Mouse (Mus musculus): ENCODE measurements at regions not wholly inside any gene's neighbourhood (a gene's known extent, or its start where the extent isn't known, plus 50 kb on each side); places are given as distances from the start of the nearest gene placed in this dataset.
A peak's percentile ranks its signal among the peaks of the same experiment; 100 is the strongest.

DNA sequence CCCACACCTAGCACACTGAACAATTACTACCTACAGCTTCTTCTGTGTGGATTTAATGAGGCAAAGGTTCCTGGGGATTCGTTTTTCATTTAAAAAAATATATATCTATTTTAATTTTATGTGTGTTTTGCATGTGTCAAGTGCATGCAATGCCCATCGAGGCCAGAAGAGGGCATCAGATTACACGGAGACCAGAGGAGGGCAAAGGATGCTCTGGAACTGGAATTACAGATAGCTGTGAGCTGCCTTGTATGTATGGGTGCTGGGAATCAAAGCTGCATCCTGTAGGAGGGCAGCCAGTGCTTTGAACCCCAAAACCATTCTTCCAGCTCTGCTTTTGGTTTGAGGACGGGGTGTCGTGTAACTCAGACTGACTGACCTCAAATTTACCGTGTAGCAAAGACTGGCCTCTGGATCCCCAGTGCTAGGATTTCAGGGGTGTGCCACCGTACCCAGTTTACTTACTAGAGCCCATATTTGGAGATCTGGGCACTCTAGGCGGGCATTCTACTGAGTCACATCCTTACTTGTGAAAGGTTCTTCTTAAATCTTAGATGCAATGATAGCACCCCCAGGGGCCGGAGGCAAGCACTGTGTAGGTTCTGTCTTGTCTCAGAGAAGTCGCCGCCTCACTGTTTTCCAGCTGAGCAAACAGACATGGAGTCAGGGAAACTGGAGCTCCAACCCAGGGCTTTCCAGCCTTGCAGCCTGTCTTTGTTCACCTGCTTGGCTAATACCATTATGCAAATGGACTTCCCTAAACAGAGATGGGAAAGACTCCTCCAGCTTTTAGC, 225.6 kb upstream of the Nfe2l3 start:
- H3K27ac ChIP-seq (ENCODE audit: control insufficient read depth, insufficient read depth, low read depth, low read length), result no peak overlapping the region

DNA sequence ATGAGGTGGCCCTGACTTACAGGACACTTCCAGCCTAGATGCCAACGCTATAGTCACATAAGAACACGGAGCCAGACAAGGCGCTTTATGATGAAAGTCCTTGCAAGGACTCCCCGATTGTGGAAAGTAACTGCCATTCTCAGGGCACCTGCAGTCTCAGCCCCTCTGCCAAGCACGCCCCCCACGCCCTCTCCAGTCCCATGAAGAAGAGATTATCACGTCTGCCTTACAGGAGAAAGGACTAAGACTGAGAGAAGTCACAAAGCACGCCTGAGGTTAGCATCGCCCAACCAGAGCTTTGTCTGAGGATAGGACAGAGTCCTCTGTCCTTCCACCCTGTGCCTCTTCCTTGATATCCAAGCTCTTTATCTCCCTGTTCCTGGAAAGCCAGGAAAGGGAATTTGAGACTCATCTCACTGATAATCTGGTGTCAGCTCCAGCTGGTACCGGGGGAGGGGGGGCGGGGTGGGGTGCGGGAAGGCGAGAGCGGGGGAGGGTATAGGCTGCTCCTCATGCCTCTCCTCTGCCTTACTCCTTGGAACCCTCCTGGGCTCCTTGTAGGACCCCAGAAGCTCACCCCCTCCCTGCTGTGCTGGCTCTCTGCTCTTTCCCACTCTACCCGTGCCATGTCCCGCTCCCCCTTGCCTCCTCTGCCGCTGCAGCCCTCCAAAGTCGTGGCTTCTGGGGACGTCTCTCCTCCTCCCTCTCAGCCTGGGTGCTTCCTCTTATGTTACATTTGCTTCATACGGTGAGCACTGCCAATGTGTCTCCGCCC, 224.7 kb upstream of the Nfe2l3 start:
- TF ChIP-seq CTCF (IDR thresholded peaks at IDR 0.05; ENCODE audit: control insufficient read depth, insufficient read depth, insufficient replicate concordance, low read depth, low read length) (no peak), POLR2A (IDR thresholded peaks at IDR 0.05; ENCODE audit: control insufficient read depth, low read depth, low read length) (no peak)
- Histone ChIP-seq H3K27ac (ENCODE audit: control insufficient read depth, insufficient read depth, low read depth, low read length) (no peak overlapping the region), H3K27me3 (ENCODE audit: control insufficient read depth, insufficient read depth, low read length) (0 out of 2 replicates have a peak, but pooled peaks cover 3% of the 10 kb centered on the region), H3K4me3 (ENCODE audit: control insufficient read depth, low read depth, low read length) (no peak overlapping the region), H3K36me3 (ENCODE audit: control insufficient read depth, insufficient read depth, low read length) (no peaks in the 10 kb centered on the region), H3K4me1 (ENCODE audit: control insufficient read depth, insufficient read depth, low read length) (peaks cover 5% of the 10 kb centered on the region)

More for the DNA sequence above, 225.6 kb upstream of the Nfe2l3 start:
- H3K4me1 ChIP-seq (ENCODE audit: control insufficient read depth, insufficient read depth, low read length), result peaks cover 5% of the 10 kb centered on the region
- no peak overlapping the region for H3K4me3 ChIP-seq (ENCODE audit: control insufficient read depth, low read depth, low read length)
- TF ChIP-seq CTCF (IDR thresholded peaks at IDR 0.05; ENCODE audit: control insufficient read depth, insufficient read depth, insufficient replicate concordance, low read depth, low read length) (peak; percentile 61; the same call in 1 of the 2 replicates), POLR2A (IDR thresholded peaks at IDR 0.05; ENCODE audit: control insufficient read depth, low read depth, low read length) (no peak)
- no peaks in the 10 kb centered on the region for H3K36me3 ChIP-seq (ENCODE audit: control insufficient read depth, insufficient read depth, low read length)
- 0 out of 2 replicates have a peak, but pooled peaks cover 3% of the 10 kb centered on the region for H3K27me3 ChIP-seq (ENCODE audit: control insufficient read depth, insufficient read depth, low read length)

DNA sequence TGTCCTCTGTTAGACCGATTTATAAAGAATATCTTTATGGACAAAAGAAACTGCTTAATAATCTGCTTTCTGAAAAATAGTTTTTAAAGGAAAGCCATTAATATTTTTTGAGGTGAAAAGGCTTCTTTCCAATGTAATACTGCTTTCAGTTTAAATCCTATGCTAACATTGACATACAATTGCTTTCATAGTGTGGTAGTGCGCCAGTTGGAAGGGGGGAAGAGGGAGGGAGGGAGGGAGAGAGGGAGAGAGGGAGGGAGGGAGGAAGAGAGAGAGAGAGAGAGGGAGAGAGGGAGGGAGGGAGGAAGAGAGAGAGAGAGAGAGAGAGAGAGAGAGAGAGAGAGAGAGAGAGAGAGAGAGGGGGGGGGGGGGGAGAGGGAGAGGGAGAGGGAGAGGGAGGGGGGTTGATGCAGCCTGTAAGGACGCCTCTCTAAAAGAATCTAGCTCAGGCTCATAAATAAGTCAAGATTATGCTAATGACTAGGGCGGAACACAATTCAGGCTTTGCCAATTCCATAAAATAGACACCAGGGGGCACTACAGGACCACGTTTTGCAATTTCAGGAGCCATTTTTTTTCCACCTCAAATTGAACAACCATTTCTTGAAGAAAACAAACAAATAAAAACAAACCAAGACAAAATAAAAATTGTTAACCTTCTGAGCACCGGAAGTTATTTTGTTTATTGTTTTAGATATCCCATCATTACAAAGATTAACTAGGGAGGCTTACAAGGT, 223.6 kb upstream of the Nfe2l3 start:
- Histone ChIP-seq H3K27ac (ENCODE audit: control insufficient read depth, insufficient read depth, low read depth, low read length) (no peak overlapping the region), H3K4me3 (ENCODE audit: control insufficient read depth, low read depth, low read length) (no peak overlapping the region), H3K4me1 (ENCODE audit: control insufficient read depth, insufficient read depth, low read length) (peaks cover 5% of the 10 kb centered on the region), H3K36me3 (ENCODE audit: control insufficient read depth, insufficient read depth, low read length) (no peaks in the 10 kb centered on the region), H3K27me3 (ENCODE audit: control insufficient read depth, insufficient read depth, low read length) (0 out of 2 replicates have a peak, but pooled peaks cover 3% of the 10 kb centered on the region)
- no peak for TF ChIP-seq POLR2A (IDR thresholded peaks at IDR 0.05; ENCODE audit: control insufficient read depth, low read depth, low read length)
- TF ChIP-seq CTCF (IDR thresholded peaks at IDR 0.05; ENCODE audit: control insufficient read depth, insufficient read depth, insufficient replicate concordance, low read depth, low read length), result no peak; the same call in 1 of the 2 replicates

DNA sequence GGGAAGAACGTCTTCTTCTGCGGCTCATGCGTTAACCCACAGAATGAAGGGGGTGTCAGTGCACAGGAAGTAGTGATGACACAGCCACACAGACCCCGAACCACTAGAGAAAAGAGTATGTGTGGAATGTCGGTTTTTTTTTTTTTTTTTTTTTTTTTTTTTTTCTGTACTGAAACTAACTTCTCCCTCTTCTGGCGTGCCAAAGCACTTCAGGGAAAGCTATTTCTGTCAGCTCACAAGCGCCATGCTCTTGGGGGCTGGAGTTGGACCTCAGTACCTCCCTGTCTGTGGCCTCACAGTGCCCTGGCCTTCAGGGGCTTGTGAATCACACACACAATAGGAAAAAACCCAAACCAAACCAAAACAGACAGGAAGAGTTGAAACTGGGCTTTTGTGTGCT, 221.1 kb upstream of the Nfe2l3 start:
- Histone ChIP-seq H3K36me3 (ENCODE audit: control insufficient read depth, insufficient read depth, low read length) (no peaks in the 10 kb centered on the region), H3K4me1 (ENCODE audit: control insufficient read depth, insufficient read depth, low read length) (peaks cover 5% of the 10 kb centered on the region), H3K4me3 (ENCODE audit: control insufficient read depth, low read depth, low read length) (no peak overlapping the region), H3K27ac (ENCODE audit: control insufficient read depth, insufficient read depth, low read depth, low read length) (no peak overlapping the region), H3K27me3 (ENCODE audit: control insufficient read depth, insufficient read depth, low read length) (0 out of 2 replicates have a peak, but pooled peaks cover 3% of the 10 kb centered on the region)
- TF ChIP-seq CTCF (IDR thresholded peaks at IDR 0.05; ENCODE audit: control insufficient read depth, insufficient read depth, insufficient replicate concordance, low read depth, low read length) (no peak), POLR2A (IDR thresholded peaks at IDR 0.05; ENCODE audit: control insufficient read depth, low read depth, low read length) (no peak)

DNA sequence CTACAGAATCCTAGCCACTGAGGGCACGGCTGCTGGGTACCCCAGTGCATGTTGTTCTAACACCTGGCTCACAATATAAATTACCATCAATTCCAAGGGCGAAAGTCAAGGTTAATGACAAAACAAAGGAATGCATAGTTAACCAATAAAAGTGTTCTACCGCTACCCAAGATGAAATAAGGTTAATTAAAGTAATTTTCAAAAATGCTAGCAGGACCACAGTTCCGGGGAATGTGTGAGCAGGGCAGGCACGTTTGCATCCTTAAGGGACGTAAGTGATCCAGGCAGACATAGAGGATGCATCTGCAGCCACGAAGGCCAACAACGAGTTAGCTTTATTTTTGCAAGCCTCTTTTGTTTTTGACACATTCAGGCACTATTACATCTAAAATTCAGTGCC, 220.3 kb upstream of the Nfe2l3 start:
- peaks cover 5% of the 10 kb centered on the region for H3K4me1 ChIP-seq (ENCODE audit: control insufficient read depth, insufficient read depth, low read length)
- H3K36me3 ChIP-seq (ENCODE audit: control insufficient read depth, insufficient read depth, low read length), result no peaks in the 10 kb centered on the region
- no peak overlapping the region for H3K27ac ChIP-seq (ENCODE audit: control insufficient read depth, insufficient read depth, low read depth, low read length)
- TF ChIP-seq CTCF (IDR thresholded peaks at IDR 0.05; ENCODE audit: control insufficient read depth, insufficient read depth, insufficient replicate concordance, low read depth, low read length) (no peak), POLR2A (IDR thresholded peaks at IDR 0.05; ENCODE audit: control insufficient read depth, low read depth, low read length) (no peak)
- 0 out of 2 replicates have a peak, but pooled peaks cover 3% of the 10 kb centered on the region for H3K27me3 ChIP-seq (ENCODE audit: control insufficient read depth, insufficient read depth, low read length)
- H3K4me3 ChIP-seq (ENCODE audit: control insufficient read depth, low read depth, low read length), result no peak overlapping the region

DNA sequence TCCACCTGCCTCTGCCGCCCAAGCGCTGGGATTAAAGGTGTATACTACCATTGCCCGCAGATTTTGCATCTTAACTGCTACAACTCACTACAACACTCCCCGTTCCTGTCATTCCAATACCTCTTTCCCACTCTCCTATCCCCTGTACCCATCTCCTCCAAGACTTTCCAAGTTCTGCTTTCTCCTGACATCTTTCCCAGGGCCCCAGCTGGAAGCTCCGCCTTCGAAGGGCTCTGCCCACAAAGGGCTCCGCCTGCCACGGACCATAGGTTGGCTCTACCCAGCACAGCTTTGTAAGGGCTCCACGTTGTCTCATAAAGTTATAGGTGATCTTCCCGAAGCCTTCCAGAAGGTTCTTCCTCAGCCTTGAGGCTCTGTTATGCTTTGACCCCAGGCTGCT, 217.1 kb upstream of the Nfe2l3 start:
- no peaks in the 10 kb centered on the region for H3K36me3 ChIP-seq (ENCODE audit: control insufficient read depth, insufficient read depth, low read length)
- H3K27ac ChIP-seq (ENCODE audit: control insufficient read depth, insufficient read depth, low read depth, low read length), result no peak overlapping the region
- TF ChIP-seq POLR2A (IDR thresholded peaks at IDR 0.05; ENCODE audit: control insufficient read depth, low read depth, low read length) (no peak), CTCF (IDR thresholded peaks at IDR 0.05; ENCODE audit: control insufficient read depth, insufficient read depth, insufficient replicate concordance, low read depth, low read length) (no peak)
- no peak overlapping the region for H3K4me3 ChIP-seq (ENCODE audit: control insufficient read depth, low read depth, low read length)
- H3K4me1 ChIP-seq (ENCODE audit: control insufficient read depth, insufficient read depth, low read length), result peaks cover 5% of the 10 kb centered on the region
- no peaks in the 10 kb centered on the region for H3K27me3 ChIP-seq (ENCODE audit: control insufficient read depth, insufficient read depth, low read length)
